Mouse (Mus musculus) lung, postnatal 0 days (tissue): ENCODE measurements around the gene N4bp1.

Experiments used
- CTCF ChIP-seq: IDR thresholded peaks from 2 replicates; pipeline ENCODE4 v1.5.1; 2016; ENCODE audit warnings: antibody characterized with exemption, mild to moderate bottlenecking
- EP300 ChIP-seq: IDR thresholded peaks from 2 replicates; pipeline ENCODE4 v1.6.1; 2016; ENCODE audit warnings: antibody characterized with exemption, mild to moderate bottlenecking, control low read depth

DNA sequence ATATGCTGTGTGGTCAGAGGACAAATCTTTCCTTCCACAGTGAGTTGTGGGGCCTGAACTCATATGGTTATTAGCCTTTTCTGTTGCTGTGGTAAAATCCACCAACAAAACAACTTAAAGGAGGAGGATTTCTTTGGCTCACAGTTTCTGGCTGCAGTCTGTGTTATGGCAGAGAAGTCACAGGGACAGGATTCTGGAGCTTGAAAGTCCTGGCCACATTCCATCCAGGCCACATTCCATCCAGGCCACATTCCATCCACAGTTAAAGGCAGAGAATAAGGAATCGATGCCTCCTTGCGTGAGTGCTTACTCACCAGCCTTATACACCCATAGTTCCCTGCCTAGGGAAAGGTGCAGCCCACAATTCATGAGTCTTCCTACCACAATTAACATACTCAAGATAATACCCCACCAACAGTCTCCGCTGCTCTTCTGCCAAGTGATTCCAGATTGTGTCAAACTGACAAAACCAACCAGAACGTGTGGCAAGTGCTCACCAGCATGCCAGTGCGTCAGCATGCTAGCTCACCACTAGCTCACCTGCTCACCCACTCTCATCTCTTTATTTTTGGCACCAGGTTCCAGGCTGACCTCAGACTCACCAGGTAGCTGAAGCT is 38.3 kb upstream of the N4bp1 start:
- TF ChIP-seq EP300 (no peak), CTCF (no peak)
